Mouse (Mus musculus): ENCODE results near the gene Amph. TPM values are rescaled to one million over a fixed set of nuclear protein-coding genes. Genes with fewer than 3 reads are reported as not detected.
A peak's percentile ranks its signal among the peaks of the same experiment; 100 is the strongest.

Amph gene
- total and polyA plus RNA-seq, 3 experiments: 0.08 to 2.4 (median 1.1) TPM

- Histone ChIP-seq H3K36me3 (replicated peaks) (peaks cover 4% of the 10 kb centered on the region), H3K4me1 (ENCODE audit: insufficient read depth, low read depth, low read length) (peaks cover 56% of the 10 kb centered on the region), H3K27me3 (ENCODE audit: insufficient read depth, low read length) (no peaks in the 10 kb centered on the region), H3K4me3 (ENCODE audit: low read depth, low read length) (no peak overlapping the region; the same call in 1 of the 2 replicates), H3K9me3 (replicated peaks) (peaks cover 7% of the 10 kb centered on the region)
- ATAC-seq (ENCODE audit: extremely low read depth, insufficient number of reproducible peaks, low FRiP score, poor library complexity, severe bottlenecking) (peak; percentile 81), DNase-seq (ENCODE audit: low spot score) (peak; percentile 44)
- peak; percentile 46; the same call in 1 of the 2 replicates for TF ChIP-seq TAL1 (conservative IDR thresholded peaks at IDR 0.05; ENCODE audit: low read depth, low read length)
- no peak for TF ChIP-seq GATA2 (IDR thresholded peaks at IDR 0.05; ENCODE audit: borderline replicate concordance, low read depth, low read length)
- no peak for TF ChIP-seq POLR2AphosphoS5 (IDR thresholded peaks at IDR 0.05; ENCODE audit: insufficient replicate concordance, low read depth, low read length)
These were observed 190.5 kb downstream of the Amph start for GRCm38 (mm10) chr13:19138550-19138949.

DNA sequence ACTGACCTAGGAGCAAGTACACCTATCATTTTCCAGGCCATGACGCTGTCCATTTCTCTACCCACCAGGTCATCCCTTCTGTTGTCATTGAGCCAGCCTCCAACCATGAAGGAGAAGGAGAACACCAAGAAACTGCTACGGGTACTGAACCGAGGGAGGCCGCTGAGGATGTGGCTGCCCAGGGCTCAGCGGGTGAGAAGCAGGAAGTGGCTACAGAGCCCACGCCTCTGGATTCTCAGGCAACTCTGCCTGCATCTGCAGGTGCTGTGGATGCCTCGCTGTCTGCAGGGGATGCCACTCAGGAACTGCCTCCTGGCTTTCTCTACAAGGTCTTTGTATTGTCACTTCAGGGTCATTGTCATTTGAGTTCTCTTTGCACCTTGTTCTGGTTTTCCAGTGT, 191.1 kb downstream of the Amph start:
- H3K4me1 ChIP-seq (ENCODE audit: insufficient read depth, low read depth, low read length): peaks cover 53% of the 10 kb centered on the region
- DNase-seq (ENCODE audit: low spot score) (no peak), ATAC-seq (ENCODE audit: extremely low read depth, insufficient number of reproducible peaks, low FRiP score, poor library complexity, severe bottlenecking) (peak; percentile 43)
- peaks cover 4% of the 10 kb centered on the region for H3K36me3 ChIP-seq (replicated peaks)
- no peaks in the 10 kb centered on the region for H3K27me3 ChIP-seq (ENCODE audit: insufficient read depth, low read length)
- TF ChIP-seq POLR2AphosphoS5 (IDR thresholded peaks at IDR 0.05; ENCODE audit: insufficient replicate concordance, low read depth, low read length) (no peak), CTCF (IDR thresholded peaks at IDR 0.05; ENCODE audit: low read depth, low read length) (no peak), TAL1 (conservative IDR thresholded peaks at IDR 0.05; ENCODE audit: low read depth, low read length) (no peak), GATA1 (IDR thresholded peaks at IDR 0.05; ENCODE audit: borderline replicate concordance, low read length) (no peak), GATA2 (IDR thresholded peaks at IDR 0.05; ENCODE audit: borderline replicate concordance, low read depth, low read length) (no peak)
- H3K9me3 ChIP-seq (replicated peaks): peaks cover 7% of the 10 kb centered on the region
- peak overlapping the region; percentile 59; the same call in 1 of the 2 replicates for H3K4me3 ChIP-seq (ENCODE audit: low read depth, low read length)

GRCm38 (mm10) chr13:19139771-19140170, 191.8 kb downstream of the Amph start:
- Histone ChIP-seq H3K4me3 (ENCODE audit: low read depth, low read length) (no peak overlapping the region), H3K27me3 (ENCODE audit: insufficient read depth, low read length) (no peaks in the 10 kb centered on the region), H3K36me3 (replicated peaks) (peaks cover 4% of the 10 kb centered on the region), H3K9me3 (replicated peaks) (peaks cover 7% of the 10 kb centered on the region), H3K4me1 (ENCODE audit: insufficient read depth, low read depth, low read length) (peaks cover 55% of the 10 kb centered on the region)
- peak; percentile 7 for DNase-seq (ENCODE audit: low spot score)
- ATAC-seq (ENCODE audit: extremely low read depth, insufficient number of reproducible peaks, low FRiP score, poor library complexity, severe bottlenecking): peak; percentile 43
- no peak for TF ChIP-seq CTCF (IDR thresholded peaks at IDR 0.05; ENCODE audit: low read depth, low read length)
- peak; percentile 36 for TF ChIP-seq TAL1 (conservative IDR thresholded peaks at IDR 0.05; ENCODE audit: low read depth, low read length)

- H3K4me1 ChIP-seq (ENCODE audit: insufficient read depth, low read depth, low read length): peaks cover 46% of the 10 kb centered on the region
- H3K27me3 ChIP-seq (ENCODE audit: insufficient read depth, low read length): no peaks in the 10 kb centered on the region
- DNase-seq (ENCODE audit: low spot score): no peak
- no peaks in the 10 kb centered on the region for H3K36me3 ChIP-seq (replicated peaks)
- H3K9me3 ChIP-seq (replicated peaks): no peaks in the 10 kb centered on the region
- no peak for ATAC-seq (ENCODE audit: extremely low read depth, insufficient number of reproducible peaks, low FRiP score, poor library complexity, severe bottlenecking)
- TF ChIP-seq TAL1 (conservative IDR thresholded peaks at IDR 0.05; ENCODE audit: low read depth, low read length) (no peak), GATA1 (IDR thresholded peaks at IDR 0.05; ENCODE audit: borderline replicate concordance, low read length) (no peak), CTCF (IDR thresholded peaks at IDR 0.05; ENCODE audit: low read depth, low read length) (no peak), POLR2AphosphoS5 (IDR thresholded peaks at IDR 0.05; ENCODE audit: insufficient replicate concordance, low read depth, low read length) (no peak), GATA2 (IDR thresholded peaks at IDR 0.05; ENCODE audit: borderline replicate concordance, low read depth, low read length) (no peak)
- H3K4me3 ChIP-seq (ENCODE audit: low read depth, low read length): no peak overlapping the region
These were observed 195.8 kb downstream of the Amph start for GRCm38 (mm10) chr13:19143766-19144165.

DNA sequence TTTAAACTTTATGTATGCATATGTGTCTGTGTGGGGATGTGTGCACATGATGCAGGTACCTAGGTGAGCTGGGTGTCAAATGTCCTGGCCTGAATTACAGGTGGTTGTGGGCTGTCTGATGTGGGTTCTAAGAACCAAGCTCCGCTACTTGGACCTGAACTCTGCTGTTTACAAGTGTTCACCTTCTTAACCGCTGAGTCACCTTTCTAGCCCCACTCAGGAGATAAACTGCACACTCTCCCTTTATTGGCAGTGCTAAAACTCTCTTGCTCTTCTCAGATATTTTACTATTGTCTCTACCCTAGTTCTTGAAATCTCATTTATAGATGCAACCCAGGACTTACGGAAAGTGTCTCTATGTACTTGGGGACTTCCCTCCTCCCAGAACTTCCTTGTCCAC, 199.5 kb downstream of the Amph start:
- no peak for TF ChIP-seq TAL1 (conservative IDR thresholded peaks at IDR 0.05; ENCODE audit: low read depth, low read length)
- TF ChIP-seq POLR2AphosphoS5 (IDR thresholded peaks at IDR 0.05; ENCODE audit: insufficient replicate concordance, low read depth, low read length): no peak
- TF ChIP-seq GATA1 (IDR thresholded peaks at IDR 0.05; ENCODE audit: borderline replicate concordance, low read length): no peak
- TF ChIP-seq GATA2 (IDR thresholded peaks at IDR 0.05; ENCODE audit: borderline replicate concordance, low read depth, low read length): no peak
- TF ChIP-seq CTCF (IDR thresholded peaks at IDR 0.05; ENCODE audit: low read depth, low read length): no peak
- DNase-seq (ENCODE audit: low spot score): no peak
- no peaks in the 10 kb centered on the region for H3K27me3 ChIP-seq (ENCODE audit: insufficient read depth, low read length)
- no peaks in the 10 kb centered on the region for H3K36me3 ChIP-seq (replicated peaks)
- ATAC-seq (ENCODE audit: extremely low read depth, insufficient number of reproducible peaks, low FRiP score, poor library complexity, severe bottlenecking): no peak
- no peak overlapping the region for H3K4me3 ChIP-seq (ENCODE audit: low read depth, low read length)
- peaks cover 42% of the 10 kb centered on the region for H3K4me1 ChIP-seq (ENCODE audit: insufficient read depth, low read depth, low read length)
- H3K9me3 ChIP-seq (replicated peaks): no peaks in the 10 kb centered on the region

- H3K4me1 ChIP-seq (ENCODE audit: insufficient read depth, low read depth, low read length): peaks cover 47% of the 10 kb centered on the region
- H3K4me3 ChIP-seq (ENCODE audit: low read depth, low read length): no peak overlapping the region
- no peaks in the 10 kb centered on the region for H3K9me3 ChIP-seq (replicated peaks)
- ATAC-seq (ENCODE audit: extremely low read depth, insufficient number of reproducible peaks, low FRiP score, poor library complexity, severe bottlenecking) (no peak), DNase-seq (ENCODE audit: low spot score) (no peak)
- no peaks in the 10 kb centered on the region for H3K36me3 ChIP-seq (replicated peaks)
- TF ChIP-seq CTCF (IDR thresholded peaks at IDR 0.05; ENCODE audit: low read depth, low read length): no peak
- TF ChIP-seq POLR2AphosphoS5 (IDR thresholded peaks at IDR 0.05; ENCODE audit: insufficient replicate concordance, low read depth, low read length): no peak
- no peak for TF ChIP-seq TAL1 (conservative IDR thresholded peaks at IDR 0.05; ENCODE audit: low read depth, low read length)
- no peak for TF ChIP-seq GATA1 (IDR thresholded peaks at IDR 0.05; ENCODE audit: borderline replicate concordance, low read length)
- no peak for TF ChIP-seq GATA2 (IDR thresholded peaks at IDR 0.05; ENCODE audit: borderline replicate concordance, low read depth, low read length)
- H3K27me3 ChIP-seq (ENCODE audit: insufficient read depth, low read length): no peaks in the 10 kb centered on the region
These were observed 201.6 kb downstream of the Amph start for GRCm38 (mm10) chr13:19149574-19149973.

All from G1E (cell line).